Mouse (Mus musculus): ENCODE data around the gene Fkbp5.
"Not testable (repeated sequence)": the region's sequence is repeated elsewhere in the genome, so short reads cannot be mapped to it uniquely, and the experiment has no call there.

Fkbp5 gene

GRCm38 (mm10) chr17:28517441-28517955 lies at the start of gene Fkbp5:
Fkbp5 (minus strand) TSS chr17:28517527.
- peak in 1 of 2 experiments; percentile 43 for DNase-seq (ENCODE audit: low spot score in 2 of 2)

GRCm38 (mm10) chr17:28565181-28565580 lies 47.9 kb upstream of the Fkbp5 start:
- DNase-seq (ENCODE audit: low spot score in 2 of 2), result no peak

- no peak for DNase-seq (ENCODE audit: low spot score in 2 of 2)
Measured at GRCm38 (mm10) chr17:28561613-28562012, 44.3 kb upstream of the Fkbp5 start.

- DNase-seq (ENCODE audit: low spot score in 2 of 2), result no peak
Measured at GRCm38 (mm10) chr17:28560598-28560997, 43.3 kb upstream of the Fkbp5 start, which contains the start of gene Clps. Clps (minus strand) TSS chr17:28560766.

- DNase-seq (ENCODE audit: low spot score in 2 of 2), result no peak
Measured at GRCm38 (mm10) chr17:28557772-28558171, 40.4 kb upstream of the Fkbp5 start.

- no peak for DNase-seq (ENCODE audit: low spot score in 2 of 2)
Measured at GRCm38 (mm10) chr17:28556635-28557396, 39.5 kb upstream of the Fkbp5 start.

- DNase-seq (ENCODE audit: low spot score in 2 of 2), result not testable (repeated sequence)
Measured at GRCm38 (mm10) chr17:28554021-28554420, 36.7 kb upstream of the Fkbp5 start.

- peak; percentile 31 to 69 for DNase-seq (ENCODE audit: low spot score in 2 of 2)
Measured at GRCm38 (mm10) chr17:28553040-28553793, 35.9 kb upstream of the Fkbp5 start.

- no peak for DNase-seq (ENCODE audit: low spot score in 2 of 2)
Measured at GRCm38 (mm10) chr17:28549111-28549510, 31.8 kb upstream of the Fkbp5 start, which contains the start of gene Clpsl2. Clpsl2 (plus strand) TSS chr17:28549411.

- no peak for DNase-seq (ENCODE audit: low spot score in 2 of 2)
Measured at GRCm38 (mm10) chr17:28548550-28548949, 31.2 kb upstream of the Fkbp5 start.

- peak in 1 of 2 experiments; percentile 47 for DNase-seq (ENCODE audit: low spot score in 2 of 2)
Measured at GRCm38 (mm10) chr17:28546925-28547324, 29.6 kb upstream of the Fkbp5 start.

GRCm38 (mm10) chr17:28537881-28538280 lies 20.6 kb upstream of the Fkbp5 start:
- DNase-seq (ENCODE audit: low spot score in 2 of 2), result no peak

GRCm38 (mm10) chr17:28533327-28533726 lies 16.0 kb upstream of the Fkbp5 start:
- no peak for DNase-seq (ENCODE audit: low spot score in 2 of 2)

GRCm38 (mm10) chr17:28532557-28532956 lies 15.2 kb upstream of the Fkbp5 start:
- no peak for DNase-seq (ENCODE audit: low spot score in 2 of 2)

GRCm38 (mm10) chr17:28531946-28532345 lies 14.6 kb upstream of the Fkbp5 start:
- DNase-seq (ENCODE audit: low spot score in 2 of 2), result no peak

GRCm38 (mm10) chr17:28530506-28530905 lies 13.2 kb upstream of the Fkbp5 start, which contains the start of gene Armc12:
Armc12 (plus strand) TSS chr17:28530806.
- DNase-seq (ENCODE audit: low spot score in 2 of 2), result no peak

- DNase-seq (ENCODE audit: low spot score in 2 of 2), result no peak
Measured at GRCm38 (mm10) chr17:28529116-28529515, 11.8 kb upstream of the Fkbp5 start.

- DNase-seq (ENCODE audit: low spot score in 2 of 2), result peak; percentile 74 to 85
Measured at GRCm38 (mm10) chr17:28528043-28528351, 10.7 kb upstream of the Fkbp5 start.

- no peak for DNase-seq (ENCODE audit: low spot score in 2 of 2)
Measured at GRCm38 (mm10) chr17:28527184-28528042, 10.1 kb upstream of the Fkbp5 start.

GRCm38 (mm10) chr17:28524831-28525430 lies 7.6 kb upstream of the Fkbp5 start:
- no peak for DNase-seq (ENCODE audit: low spot score in 2 of 2)

GRCm38 (mm10) chr17:28524009-28524695 lies 6.8 kb upstream of the Fkbp5 start:
- DNase-seq (ENCODE audit: low spot score in 2 of 2), result peak in 1 of 2 experiments; percentile 40
